Mouse (Mus musculus): ENCODE results near the gene Chst1.

GRCm38 (mm10) chr2:92582596-92582995 lies 16.9 kb upstream of the Chst1 start:
- no peak for TF ChIP-seq POLR2A (IDR thresholded peaks at IDR 0.05; ENCODE audit: low read depth, low read length)
- TF ChIP-seq CTCF (IDR thresholded peaks at IDR 0.05; ENCODE audit: borderline replicate concordance, insufficient read depth, low read length), result no peak
